Mouse (Mus musculus): ENCODE measurements at regions not wholly inside any gene's neighbourhood (a gene's known extent, or its start where the extent isn't known, plus 50 kb on each side); places are given as distances from the start of the nearest gene placed in this dataset.
A peak's percentile ranks its signal among the peaks of the same experiment; 100 is the strongest.

GRCm38 (mm10) chr5:128482617-128483440 lies 50.0 kb upstream of the Tmem132d start:
- peak; percentile 49 for DNase-seq (ENCODE audit: low read depth, low spot score)
